Mouse (Mus musculus) MEL (cell line): ENCODE results near the gene Pml. TPM values are rescaled to one million over a fixed set of nuclear protein-coding genes. Genes with fewer than 3 reads are reported as not detected.

ENCODE experiments used
- DNase-seq: peaks from one replicate; pipeline ENCODE4 v3.0.0; 2011; ENCODE audit warnings: low read depth, low spot score
- H3K27ac ChIP-seq: 2 replicates; pipeline ENCODE4 v1.5.1; 2012; ENCODE audit warnings: low read depth, mild to moderate bottlenecking, control low read depth, low read length, moderate library complexity; ENCODE audit not compliant: control insufficient read depth
- H3K27me3 ChIP-seq, 2 experiments: fragments of 150-350 bp in 1 of 2; sonication (generic) in 1 of 2; 2 replicates each; pipeline ENCODE4 v1.6.1; 2012; ENCODE audit warnings: low read length in 2 of 2, mild to moderate bottlenecking in 2 of 2, improper control_type of control experiment in 1 of 2, moderate library complexity in 1 of 2; ENCODE audit not compliant: insufficient read depth in 2 of 2, control insufficient read depth in 1 of 2
- H3K36me3 ChIP-seq, 2 experiments: 2 replicates each; pipeline ENCODE4 v1.6.1; 2012 to 2014; ENCODE audit warnings: low read length in 2 of 2, improper control_type of control experiment in 1 of 2, inconsistent platforms in 1 of 2, mild to moderate bottlenecking in 1 of 2; ENCODE audit not compliant: insufficient read depth in 2 of 2, control insufficient read depth in 1 of 2
- H3K4me1 ChIP-seq, 2 experiments: fragments of 150-350 bp in 1 of 2; sonication (generic) in 1 of 2; 2 replicates each; pipeline ENCODE4 v1.6.1; 2012; ENCODE audit warnings: low read length in 2 of 2, improper control_type of control experiment in 1 of 2, mild to moderate bottlenecking in 1 of 2; ENCODE audit not compliant: insufficient read depth in 2 of 2, control insufficient read depth in 1 of 2
- H3K4me3 ChIP-seq, 2 experiments: fragments of 150-350 bp in 1 of 2; sonication (generic) in 1 of 2; 2 replicates each; pipeline ENCODE4 v1.5.1; 2012; ENCODE audit warnings: low read depth in 2 of 2, low read length in 2 of 2, mild to moderate bottlenecking in 2 of 2, moderate library complexity in 2 of 2, control low read depth in 1 of 2, improper control_type of control experiment in 1 of 2; ENCODE audit not compliant: control insufficient read depth in 1 of 2, insufficient read depth in 1 of 2
- H3K79me2 ChIP-seq: 2 replicates; pipeline ENCODE4 v1.6.1; 2012; ENCODE audit warnings: mild to moderate bottlenecking, low read length, moderate library complexity; ENCODE audit not compliant: control insufficient read depth, poor library complexity, insufficient read depth
- H3K9ac ChIP-seq: 2 replicates; pipeline ENCODE4 v1.6.1; 2012; ENCODE audit warnings: low read depth, mild to moderate bottlenecking, control low read depth, low read length, moderate library complexity; ENCODE audit not compliant: control insufficient read depth, poor library complexity, severe bottlenecking
- H3K9me3 ChIP-seq: fragments of 150-350 bp; sonication (generic); replicated peaks from 2 replicates; pipeline ENCODE4 v1.6.1; 2012; ENCODE audit warnings: mild to moderate bottlenecking, low read length, improper control_type of control experiment, moderate library complexity; ENCODE audit not compliant: insufficient read depth
- BHLHE40 ChIP-seq: IDR thresholded peaks from 2 replicates; pipeline ENCODE4 v1.6.1; 2012; ENCODE audit warnings: low read depth, mild to moderate bottlenecking, inconsistent platforms, low read length, improper control_type of control experiment, borderline replicate concordance
- CHD2 ChIP-seq: IDR thresholded peaks from 2 replicates; pipeline ENCODE4 v1.6.1; 2011; ENCODE audit warnings: low read length, improper control_type of control experiment
- CTCF ChIP-seq, 3 experiments: IDR thresholded peaks in 2 of 3; conservative IDR thresholded peaks in 1 of 3; 2 replicates each; pipeline ENCODE4 v1.5.1; 2011 to 2012; ENCODE audit warnings: low read length in 3 of 3, low read depth in 2 of 3, mild to moderate bottlenecking in 2 of 3, improper control_type of control experiment in 1 of 3, inconsistent platforms in 1 of 3, mixed read lengths in 1 of 3, moderate library complexity in 1 of 3; ENCODE audit not compliant: control insufficient read depth in 1 of 3, insufficient read depth in 1 of 3, poor library complexity in 1 of 3, severe bottlenecking in 1 of 3
- E2F4 ChIP-seq: IDR thresholded peaks from 2 replicates; pipeline ENCODE4 v1.6.1; 2011; ENCODE audit warnings: low read depth, low read length, improper control_type of control experiment, borderline replicate concordance
- ELF1 ChIP-seq: IDR thresholded peaks from 2 replicates; pipeline ENCODE4 v1.6.1; 2014; ENCODE audit warnings: low read depth, mild to moderate bottlenecking, inconsistent platforms, low read length, improper control_type of control experiment, moderate library complexity
- EP300 ChIP-seq, 2 experiments: IDR thresholded peaks; 2 replicates each; pipeline ENCODE4 v1.6.1; 2011; ENCODE audit warnings: improper control_type of control experiment in 2 of 2, low read length in 2 of 2, low read depth in 1 of 2, mild to moderate bottlenecking in 1 of 2
- ETS1 ChIP-seq: IDR thresholded peaks from 2 replicates; pipeline ENCODE4 v1.6.1; 2012; ENCODE audit warnings: low read depth, mild to moderate bottlenecking, inconsistent platforms, low read length, improper control_type of control experiment, moderate library complexity
- HCFC1 ChIP-seq: IDR thresholded peaks from 2 replicates; pipeline ENCODE4 v1.6.1; 2012; ENCODE audit warnings: low read depth, mild to moderate bottlenecking, inconsistent platforms, low read length, improper control_type of control experiment, moderate library complexity
- JUND ChIP-seq: IDR thresholded peaks from 2 replicates; pipeline ENCODE4 v1.6.1; 2011; ENCODE audit warnings: low read depth, mild to moderate bottlenecking, improper control_type of control experiment, low read length
- KAT2A ChIP-seq: conservative IDR thresholded peaks from 2 replicates; pipeline ENCODE4 v1.6.1; 2012; ENCODE audit warnings: low read depth, low read length, improper control_type of control experiment, inconsistent platforms
- MAFK ChIP-seq: IDR thresholded peaks from 2 replicates; pipeline ENCODE4 v1.6.1; 2011; ENCODE audit warnings: low read depth, mild to moderate bottlenecking, low read length, improper control_type of control experiment, borderline replicate concordance
- MAX ChIP-seq: IDR thresholded peaks from 2 replicates; pipeline ENCODE4 v1.6.1; 2011; ENCODE audit warnings: low read length, improper control_type of control experiment
- MAZ ChIP-seq: IDR thresholded peaks from 2 replicates; pipeline ENCODE4 v1.6.1; 2012; ENCODE audit warnings: low read depth, mild to moderate bottlenecking, inconsistent platforms, low read length, improper control_type of control experiment
- MEF2A ChIP-seq: IDR thresholded peaks from 2 replicates; pipeline ENCODE4 v1.6.1; 2014; ENCODE audit warnings: low read depth, mild to moderate bottlenecking, inconsistent platforms, low read length, improper control_type of control experiment; ENCODE audit not compliant: poor library complexity, insufficient replicate concordance, severe bottlenecking; ENCODE audit errors: extremely low read depth
- MXI1 ChIP-seq: IDR thresholded peaks from 2 replicates; pipeline ENCODE4 v1.6.1; 2011; ENCODE audit warnings: mild to moderate bottlenecking, low read depth, low read length, improper control_type of control experiment
- NELFE ChIP-seq: IDR thresholded peaks from 2 replicates; pipeline ENCODE4 v1.6.1; 2011; ENCODE audit warnings: low read depth, low read length, improper control_type of control experiment
- POLR2AphosphoS2 ChIP-seq: IDR thresholded peaks from 2 replicates; pipeline ENCODE4 v1.6.1; 2011; ENCODE audit warnings: low read length, improper control_type of control experiment
- POLR2AphosphoS5 ChIP-seq: IDR thresholded peaks from 2 replicates; pipeline ENCODE4 v1.6.1; 2012; ENCODE audit warnings: low read depth, borderline replicate concordance, mild to moderate bottlenecking, inconsistent platforms, low read length, moderate library complexity, mixed read lengths
- RCOR1 ChIP-seq: IDR thresholded peaks from 2 replicates; pipeline ENCODE4 v1.6.1; 2012; ENCODE audit warnings: low read depth, mild to moderate bottlenecking, inconsistent platforms, low read length, improper control_type of control experiment
- SIN3A ChIP-seq: IDR thresholded peaks from 2 replicates; pipeline ENCODE4 v1.6.1; 2012; ENCODE audit warnings: low read length, improper control_type of control experiment, inconsistent platforms
- SMC3 ChIP-seq: IDR thresholded peaks from 2 replicates; pipeline ENCODE4 v1.6.1; 2011; ENCODE audit warnings: low read depth, low read length, improper control_type of control experiment
- TCF12 ChIP-seq: IDR thresholded peaks from 2 replicates; pipeline ENCODE4 v1.6.1; 2014; ENCODE audit warnings: low read depth, mild to moderate bottlenecking, inconsistent platforms, low read length, improper control_type of control experiment, moderate library complexity
- UBTF ChIP-seq: IDR thresholded peaks from 2 replicates; pipeline ENCODE4 v1.6.1; 2012; ENCODE audit warnings: low read depth, mild to moderate bottlenecking, inconsistent platforms, low read length, improper control_type of control experiment, moderate library complexity, borderline replicate concordance; ENCODE audit not compliant: insufficient read depth
- USF1 ChIP-seq: IDR thresholded peaks from 2 replicates; pipeline ENCODE4 v1.6.1; 2014; ENCODE audit warnings: low read depth, mild to moderate bottlenecking, inconsistent platforms, low read length, improper control_type of control experiment, moderate library complexity
- ZC3H11A ChIP-seq: IDR thresholded peaks from 2 replicates; pipeline ENCODE4 v1.6.1; 2012; ENCODE audit warnings: low read depth, mild to moderate bottlenecking, inconsistent platforms, low read length, improper control_type of control experiment
- ZKSCAN1 ChIP-seq: IDR thresholded peaks from 2 replicates; pipeline ENCODE4 v1.6.1; 2012; ENCODE audit warnings: low read depth, mild to moderate bottlenecking, inconsistent platforms, low read length, improper control_type of control experiment, moderate library complexity
- ZMIZ1 ChIP-seq: IDR thresholded peaks from 2 replicates; pipeline ENCODE4 v1.6.1; 2012; ENCODE audit warnings: low read depth, mild to moderate bottlenecking, inconsistent platforms, low read length, improper control_type of control experiment, moderate library complexity
- ZNF384 ChIP-seq: IDR thresholded peaks from 2 replicates; pipeline ENCODE4 v1.6.1; 2012; ENCODE audit warnings: low read depth, mild to moderate bottlenecking, inconsistent platforms, low read length, improper control_type of control experiment
- polyA plus RNA-seq, 2 experiments: library from polyadenylated mRNA; stranded (reverse) in 1 of 2; unstranded in 1 of 2; fragments of >175 nt in 1 of 2; fragments of >200 nt in 1 of 2; gene quantifications; 2 replicates each; pipeline versions ENCODE4 v1.2.1 to v1.2.4; 2012; ENCODE audit warnings: low replicate concordance in 2 of 2, low read depth in 1 of 2; ENCODE audit not compliant: insufficient read length in 2 of 2, insufficient read depth in 1 of 2, missing spikeins in 1 of 2
- total RNA-seq: library from RNA; depleted of rRNA; stranded (reverse); fragments of 300-350 nt; gene quantifications from 2 replicates; pipeline ENCODE4 v1.2.3, GENCODE M21; 2012

The Pml gene
- total and polyA plus RNA-seq, 3 experiments, result 25.2 to 56.6 TPM; not detected in 1

DNA sequence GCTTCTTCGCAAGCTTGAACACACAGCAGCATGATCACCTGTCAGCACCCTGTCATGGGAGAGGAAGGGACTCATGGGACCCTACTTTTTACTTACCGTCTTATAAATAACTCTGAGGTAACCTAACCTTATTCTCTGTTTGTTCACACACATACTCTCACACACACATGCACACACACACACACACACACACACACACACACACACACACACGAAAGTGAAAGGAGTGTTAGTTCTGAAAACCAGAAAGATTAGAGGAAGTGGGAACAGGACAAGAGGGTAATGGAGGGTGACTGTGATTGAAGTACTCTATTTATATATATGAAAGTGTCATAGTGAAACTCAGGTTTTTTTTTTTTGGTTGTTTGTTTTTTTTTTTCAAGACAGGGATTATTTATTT is 21.5 kb upstream of the Pml start:
- Histone ChIP-seq H3K36me3 (peaks cover 0 to 13% of the 10 kb centered on the region in 2 experiments; a peak in 2 of 4 replicates), H3K9ac (no peak overlapping the region), H3K27me3 (no peaks in the 10 kb centered on the region), H3K4me3 (no peak overlapping the region), H3K27ac (no peak overlapping the region), H3K79me2 (no peaks in the 10 kb centered on the region), H3K9me3 (no peaks in the 10 kb centered on the region), H3K4me1 (peaks cover 10 to 22% of the 10 kb centered on the region in 2 experiments)
- TF ChIP-seq RCOR1 (no peak), MXI1 (no peak), USF1 (no peak), ZC3H11A (no peak), MAX (no peak), EP300 (IDR thresholded peaks at IDR 0.05; ENCODE audit: low read depth in 1 of 2, low read length in 2 of 2) (no peak), MAFK (no peak), MEF2A (no peak), ETS1 (no peak), TCF12 (no peak), ZNF384 (no peak), ZKSCAN1 (no peak), ZMIZ1 (no peak), SIN3A (no peak), POLR2AphosphoS5 (no peak)
- DNase-seq, result no peak

DNA sequence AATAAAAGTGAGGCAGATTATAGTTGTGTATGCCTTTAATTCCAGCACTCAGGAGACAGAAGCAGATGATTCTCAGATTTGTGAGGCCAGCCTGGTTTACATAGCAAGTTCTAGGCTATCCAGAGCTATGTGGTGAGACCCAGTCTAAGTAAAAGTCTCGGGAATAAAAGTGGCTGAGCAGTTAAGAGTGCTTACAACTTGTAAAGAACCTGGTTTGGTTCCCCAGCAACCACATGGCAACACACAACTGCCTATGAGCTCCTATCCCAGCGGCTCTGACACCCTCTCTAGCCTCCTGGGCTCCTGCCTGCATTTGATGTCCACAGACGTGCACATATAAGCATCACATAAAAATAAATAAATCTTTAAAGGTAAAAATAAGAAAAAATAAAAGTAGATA is 20.5 kb upstream of the Pml start:
- TF ChIP-seq ELF1 (no peak), EP300 (IDR thresholded peaks at IDR 0.05; ENCODE audit: low read depth in 1 of 2, low read length in 2 of 2) (no peak), NELFE (no peak), MEF2A (no peak), KAT2A (no peak), CTCF (IDR thresholded peaks at IDR 0.05 in 2 of 3, conservative IDR thresholded peaks at IDR 0.05 in 1 of 3; ENCODE audit: control insufficient read depth in 1 of 3, insufficient read depth in 1 of 3, low read depth in 2 of 3, low read length in 3 of 3, poor library complexity in 1 of 3, severe bottlenecking in 1 of 3) (no peak), SIN3A (no peak), JUND (no peak), E2F4 (no peak), POLR2AphosphoS2 (no peak), UBTF (no peak), ZC3H11A (no peak), BHLHE40 (no peak), SMC3 (no peak), ZKSCAN1 (no peak), MAZ (no peak), HCFC1 (no peak), CHD2 (no peak), MAX (no peak), USF1 (no peak)
- no peak for DNase-seq
- no peak overlapping the region for H3K9ac ChIP-seq

More for the DNA sequence above, 20.5 kb upstream of the Pml start:
- Histone ChIP-seq H3K79me2 (no peaks in the 10 kb centered on the region), H3K4me3 (no peak overlapping the region), H3K27ac (no peak overlapping the region), H3K27me3 (no peaks in the 10 kb centered on the region), H3K4me1 (peaks cover 19 to 23% of the 10 kb centered on the region in 2 experiments), H3K36me3 (peaks cover 0 to 11% of the 10 kb centered on the region in 2 experiments; a peak in 2 of 4 replicates), H3K9me3 (no peaks in the 10 kb centered on the region)
